Mouse (Mus musculus) layer of hippocampus, postnatal 14 days (tissue): ENCODE measurements around the gene Bhlhe41. TPM values are rescaled to one million over a fixed set of nuclear protein-coding genes. Genes with fewer than 3 reads are reported as not detected.

ENCODE experiments used
- DNase-seq, 2 experiments: peaks; one replicate each; pipeline ENCODE4 v3.0.0; 2021 to 2022; ENCODE audit warnings: low spot score in 2 of 2, mixed read lengths in 1 of 2
- total RNA-seq, 2 experiments: library from RNA; stranded (reverse); gene quantifications; 2 replicates each; pipeline ENCODE4 v1.2.3; 2021

Bhlhe41 gene
- total RNA-seq, 2 experiments from 2014 or later = 20.4 to 25.0 TPM

- DNase-seq = no peak
These were observed 18.4 kb downstream of the Bhlhe41 start for GRCm38 (mm10) chr6:145846948-145847347.

GRCm38 (mm10) chr6:145846076-145846475 lies 19.3 kb downstream of the Bhlhe41 start:
- no peak for DNase-seq

GRCm38 (mm10) chr6:145845611-145846010 lies 19.7 kb downstream of the Bhlhe41 start:
- no peak for DNase-seq

GRCm38 (mm10) chr6:145835359-145835758 lies 30.0 kb downstream of the Bhlhe41 start:
- no peak for DNase-seq

GRCm38 (mm10) chr6:145832927-145833326 lies 32.4 kb downstream of the Bhlhe41 start:
- DNase-seq = no peak

- DNase-seq = no peak
These were observed 34.7 kb downstream of the Bhlhe41 start for GRCm38 (mm10) chr6:145830617-145831016.

GRCm38 (mm10) chr6:145830117-145830516 lies 35.2 kb downstream of the Bhlhe41 start:
- peak; percentile 64 to 85 for DNase-seq

- DNase-seq = no peak
These were observed 36.1 kb downstream of the Bhlhe41 start for GRCm38 (mm10) chr6:145829062-145829835.

GRCm38 (mm10) chr6:145826305-145826704 lies 39.1 kb downstream of the Bhlhe41 start:
- no peak for DNase-seq

GRCm38 (mm10) chr6:145823588-145824234 lies 41.6 kb downstream of the Bhlhe41 start:
- peak in 1 of 2 experiments; percentile 20 for DNase-seq

GRCm38 (mm10) chr6:145823103-145823502 lies 42.3 kb downstream of the Bhlhe41 start:
- DNase-seq = no peak

GRCm38 (mm10) chr6:145822218-145822617 lies 43.1 kb downstream of the Bhlhe41 start:
- DNase-seq = no peak

GRCm38 (mm10) chr6:145819151-145819550 lies 46.2 kb downstream of the Bhlhe41 start:
- DNase-seq = no peak

GRCm38 (mm10) chr6:145815200-145815599 lies 50.2 kb downstream of the Bhlhe41 start:
- no peak for DNase-seq

GRCm38 (mm10) chr6:145811174-145811573 lies 54.2 kb downstream of the Bhlhe41 start:
- DNase-seq = no peak

GRCm38 (mm10) chr6:145810015-145810414 lies 55.3 kb downstream of the Bhlhe41 start:
- no peak for DNase-seq

- DNase-seq = no peak
These were observed 55.8 kb downstream of the Bhlhe41 start for GRCm38 (mm10) chr6:145809566-145809965.

Other genes starting within 250 kb of the Bhlhe41 start
- gene Tuba3b, start 249.8 kb downstream of the Bhlhe41 start, total RNA-seq = not detected
- gene Rassf8, start 118.8 kb downstream of the Bhlhe41 start, total RNA-seq = 10 to 100 TPM; 19.8 to 21.0 TPM
- gene Sspn, start 66.1 kb upstream of the Bhlhe41 start, total RNA-seq = 1 to 10 TPM; 5.2 to 5.9 TPM